Mouse (Mus musculus) liver, embryonic 14.5 days (tissue): ENCODE measurements at regions not wholly inside any gene's neighbourhood (a gene's known extent, or its start where the extent isn't known, plus 50 kb on each side); places are given as distances from the start of the nearest gene placed in this dataset.

Experiments
- ATAC-seq: fragments of 200-750 bp; cut with Nextera tagmentation; 2 replicates; pipeline ENCODE4 v1.8.0; 2017; ENCODE audit warnings: moderate number of reproducible peaks, mild to moderate bottlenecking, moderate library complexity; ENCODE audit not compliant: insufficient read depth
- DNase-seq, 3 experiments: peaks; one replicate each; pipeline ENCODE4 v3.0.0-alpha.2; 2012 to 2013; ENCODE audit warnings: low read depth in 3 of 3, low spot score in 3 of 3
- H3K27ac ChIP-seq: fragments of 300-500 bp; sonication (generic); 2 replicates; pipeline ENCODE4 v1.5.1; 2014; ENCODE audit warnings: moderate library complexity, mild to moderate bottlenecking, control low read depth, inconsistent platforms
- H3K27me3 ChIP-seq: fragments of 300-500 bp; sonication (generic); 2 replicates; pipeline ENCODE4 v1.6.1; 2014; ENCODE audit warnings: mild to moderate bottlenecking, low read length, moderate library complexity; ENCODE audit not compliant: control insufficient read depth, insufficient read depth
- H3K36me3 ChIP-seq: fragments of 300-500 bp; sonication (generic); replicated peaks from 2 replicates; pipeline ENCODE4 v1.6.1; 2014; ENCODE audit warnings: low read depth; ENCODE audit not compliant: control insufficient read depth, insufficient read depth
- H3K4me1 ChIP-seq, 2 experiments: fragments of 200-500 bp in 1 of 2; fragments of 300-500 bp in 1 of 2; sonication (generic) in 1 of 2; replicated peaks; 2 replicates each; pipeline ENCODE4 v1.6.1; 2012 to 2014; ENCODE audit warnings: antibody characterized with exemption in 1 of 2, inconsistent platforms in 1 of 2, low read length in 1 of 2; ENCODE audit not compliant: control insufficient read depth in 2 of 2, insufficient read depth in 2 of 2
- H3K4me2 ChIP-seq: fragments of 300-500 bp; sonication (generic); 2 replicates; pipeline ENCODE4 v1.6.1; 2014; ENCODE audit warnings: low read depth, mild to moderate bottlenecking, control low read depth, moderate library complexity
- H3K4me3 ChIP-seq, 2 experiments: fragments of 200-500 bp in 1 of 2; fragments of 300-500 bp in 1 of 2; sonication (generic) in 1 of 2; 2 replicates each; pipeline ENCODE4 v1.5.1; 2012 to 2014; ENCODE audit warnings: low read depth in 2 of 2, low read length in 2 of 2, mild to moderate bottlenecking in 2 of 2, control low read depth in 1 of 2, inconsistent platforms in 1 of 2, moderate library complexity in 1 of 2; ENCODE audit not compliant: insufficient read depth in 1 of 2
- H3K9ac ChIP-seq: fragments of 300-500 bp; sonication (generic); replicated peaks from 2 replicates; pipeline ENCODE4 v1.6.1; 2014; ENCODE audit warnings: mild to moderate bottlenecking, control low read depth, moderate library complexity
- H3K9me3 ChIP-seq: fragments of 300-500 bp; sonication (generic); 2 replicates; pipeline ENCODE4 v1.6.1; 2016; ENCODE audit warnings: low read length, mixed read lengths; ENCODE audit not compliant: control insufficient read depth
- CTCF ChIP-seq: IDR thresholded peaks from 2 replicates; pipeline ENCODE4 v1.5.1; 2016; ENCODE audit warnings: antibody characterized with exemption, low read depth, control low read depth
- EP300 ChIP-seq: IDR thresholded peaks from 2 replicates; pipeline ENCODE4 v1.6.1; 2016; ENCODE audit warnings: antibody characterized with exemption, low read depth
- WGBS: fragments of 180-500 bp; shearing (Covaris S2); extraction: QIAGEN DNeasy Blood & Tissue Kit; methylation state at CpG from one replicate; pipeline ENCODE4 v1.1.7; 2014; ENCODE audit not compliant: insufficient replicate concordance; 5-methylcytosine and 5-hydroxymethylcytosine counted together

DNA sequence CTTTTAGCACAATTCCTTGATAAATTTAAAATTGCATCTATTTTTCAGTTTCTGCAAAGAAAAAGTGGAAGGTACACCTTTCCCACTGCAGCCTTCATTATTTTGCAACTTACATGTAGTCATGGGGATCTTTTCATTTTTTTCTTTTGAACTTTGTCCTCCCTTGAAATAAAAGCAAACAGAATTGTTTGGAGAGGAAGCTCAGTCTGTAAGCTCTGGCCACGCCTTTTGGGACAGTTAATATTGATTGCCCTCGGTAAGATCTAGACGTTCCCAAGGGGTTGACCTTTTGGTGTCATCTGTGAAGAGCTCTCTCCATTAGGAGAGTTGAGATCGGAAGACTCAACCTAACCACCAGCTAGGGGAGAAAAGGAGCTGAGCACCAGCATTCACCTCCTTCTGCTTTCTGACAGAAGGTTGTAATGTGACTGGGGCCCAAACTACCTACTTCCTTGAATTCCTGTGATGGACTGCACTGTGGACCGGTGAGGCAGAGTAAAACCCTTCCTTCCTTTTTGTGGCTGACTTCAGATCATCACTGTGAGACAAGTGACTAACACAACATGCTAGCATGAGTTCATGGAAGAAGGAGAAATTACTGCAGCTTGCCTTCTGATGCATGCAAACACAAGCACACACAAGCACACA lies 621.9 kb downstream of the Inhba start:
- Histone ChIP-seq H3K4me3 (no peak overlapping the region), H3K4me2 (no peak overlapping the region), H3K9ac (no peak overlapping the region), H3K36me3 (no peaks in the 10 kb centered on the region), H3K4me1 (no peaks in the 10 kb centered on the region), H3K27me3 (no peaks in the 10 kb centered on the region), H3K9me3 (no peaks in the 10 kb centered on the region), H3K27ac (no peak overlapping the region)
- 0 out of 2 replicates have a peak, but pooled peaks have one; percentile 26 for ATAC-seq
- 31% methylated on average over 5 of the region's 5 CpGs for WGBS
- peak; percentile 0 to 5 (median 4) for DNase-seq
- TF ChIP-seq EP300, result no peak
- no peak for TF ChIP-seq CTCF

DNA sequence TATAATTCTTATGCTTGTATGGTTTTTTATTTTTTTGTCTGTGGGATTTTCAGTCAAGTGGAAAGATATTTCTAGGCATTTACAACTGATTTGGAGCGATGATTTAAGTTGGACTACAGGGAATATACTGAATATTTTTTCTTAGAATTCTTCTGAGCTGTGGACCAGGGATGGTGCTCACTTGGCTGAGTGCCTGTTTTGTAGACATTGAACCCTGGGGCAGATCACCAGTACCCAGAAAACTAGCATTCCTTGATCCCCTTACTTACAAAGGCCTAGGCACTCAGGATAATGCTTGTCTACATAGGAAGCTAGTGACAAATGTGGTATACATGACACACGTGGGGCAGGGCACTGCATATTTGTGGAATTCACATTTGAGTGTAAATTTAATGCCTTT lies 624.6 kb downstream of the Inhba start:
- Histone ChIP-seq H3K4me1 (no peaks in the 10 kb centered on the region), H3K4me3 (no peak overlapping the region), H3K27ac (no peak overlapping the region), H3K27me3 (no peaks in the 10 kb centered on the region), H3K9ac (no peak overlapping the region), H3K9me3 (no peaks in the 10 kb centered on the region), H3K36me3 (no peaks in the 10 kb centered on the region), H3K4me2 (no peak overlapping the region)
- no peak for ATAC-seq
- TF ChIP-seq EP300 (no peak), CTCF (no peak)
- 41% methylated on average over 2 of the region's 2 CpGs for WGBS
- DNase-seq, result no peak

- no peak overlapping the region for H3K4me3 ChIP-seq
- TF ChIP-seq CTCF, result no peak
- no peak for TF ChIP-seq EP300
- no peaks in the 10 kb centered on the region for H3K36me3 ChIP-seq
- H3K27me3 ChIP-seq, result no peaks in the 10 kb centered on the region
- no peaks in the 10 kb centered on the region for H3K9me3 ChIP-seq
- H3K4me1 ChIP-seq, result no peaks in the 10 kb centered on the region
- H3K27ac ChIP-seq, result no peak overlapping the region
- no peak for DNase-seq
- 41% methylated on average over 3 of the region's 3 CpGs for WGBS
- H3K4me2 ChIP-seq, result no peak overlapping the region
- no peak overlapping the region for H3K9ac ChIP-seq
- ATAC-seq, result no peak
Measured at GRCm38 (mm10) chr13:16641611-16642449, 630.2 kb downstream of the Inhba start.

GRCm38 (mm10) chr13:16642450-16642994 lies 630.9 kb downstream of the Inhba start:
- no peaks in the 10 kb centered on the region for H3K9me3 ChIP-seq
- H3K36me3 ChIP-seq, result no peaks in the 10 kb centered on the region
- no peaks in the 10 kb centered on the region for H3K4me1 ChIP-seq
- H3K27me3 ChIP-seq, result no peaks in the 10 kb centered on the region
- TF ChIP-seq CTCF (no peak), EP300 (no peak)
- no peak overlapping the region for H3K27ac ChIP-seq
- WGBS, result 48% methylated on average over 6 of the region's 6 CpGs
- no peak for DNase-seq
- H3K4me3 ChIP-seq, result no peak overlapping the region
- no peak overlapping the region for H3K9ac ChIP-seq
- no peak overlapping the region for H3K4me2 ChIP-seq
- no peak for ATAC-seq

GRCm38 (mm10) chr13:16645311-16645710 lies 633.7 kb downstream of the Inhba start:
- no peaks in the 10 kb centered on the region for H3K27me3 ChIP-seq
- WGBS, result 38% methylated on average over 3 of the region's 3 CpGs
- ATAC-seq, result no peak
- H3K4me1 ChIP-seq, result no peaks in the 10 kb centered on the region
- no peaks in the 10 kb centered on the region for H3K9me3 ChIP-seq
- no peak overlapping the region for H3K4me3 ChIP-seq
- no peaks in the 10 kb centered on the region for H3K36me3 ChIP-seq
- TF ChIP-seq CTCF, result no peak
- TF ChIP-seq EP300, result no peak
- H3K4me2 ChIP-seq, result no peak overlapping the region
- DNase-seq, result no peak
- no peak overlapping the region for H3K9ac ChIP-seq
- no peak overlapping the region for H3K27ac ChIP-seq
